Mouse (Mus musculus): Measurements from ENCODE around the gene Gkn2. TPM values are rescaled to one million over a fixed set of nuclear protein-coding genes. Genes with fewer than 3 reads are reported as not detected.
A peak's percentile ranks its signal among the peaks of the same experiment; 100 is the strongest.

The Gkn2 gene
- polyA plus RNA-seq, 1 experiment from 2014 or later = not detected

- no peaks in the 10 kb centered on the region for H3K9me3 ChIP-seq (ENCODE audit: control insufficient read depth, low read length)
- H3K4me3 ChIP-seq (ENCODE audit: low read depth, low read length) = no peak within 1 kb of the TSS
- H3K27ac ChIP-seq (ENCODE audit: low read depth, low read length) = no peak within 1 kb of the TSS
- WGBS = 91% methylated on average over 8 of the region's 8 CpGs
- ATAC-seq (replicated peaks; ENCODE audit: low FRiP score) (no peak), DNase-seq (ENCODE audit: low spot score) (no peak)
- no peak within 1 kb of the TSS for H3K9ac ChIP-seq (ENCODE audit: low read length)
- H3K4me1 ChIP-seq (replicated peaks; ENCODE audit: control insufficient read depth, insufficient read depth, low read length) = no peaks in the 10 kb centered on the region
- H3K27me3 ChIP-seq (ENCODE audit: control insufficient read depth, insufficient read depth, low read length) = no peaks in the 10 kb centered on the region
- no peak within 1 kb of the TSS for H3K4me2 ChIP-seq (ENCODE audit: low read depth, low read length, severe bottlenecking)
- H3K36me3 ChIP-seq (ENCODE audit: control insufficient read depth, insufficient read depth, low read length) = no peaks in the 10 kb centered on the region
Measured at GRCm38 (mm10) chr6:87350829-87351228, 22.3 kb upstream of the Gkn2 start, which contains the start of gene Gkn1. Gkn1 (minus strand) TSS chr6:87350942.

GRCm38 (mm10) chr6:87354441-87354840 lies 18.7 kb upstream of the Gkn2 start:
- Histone ChIP-seq H3K4me1 (replicated peaks; ENCODE audit: control insufficient read depth, insufficient read depth, low read length) (no peaks in the 10 kb centered on the region), H3K9me3 (ENCODE audit: control insufficient read depth, low read length) (no peaks in the 10 kb centered on the region), H3K4me3 (ENCODE audit: low read depth, low read length) (no peak overlapping the region), H3K27me3 (ENCODE audit: control insufficient read depth, insufficient read depth, low read length) (no peaks in the 10 kb centered on the region), H3K27ac (ENCODE audit: low read depth, low read length) (no peak overlapping the region), H3K36me3 (ENCODE audit: control insufficient read depth, insufficient read depth, low read length) (no peaks in the 10 kb centered on the region), H3K4me2 (ENCODE audit: low read depth, low read length, severe bottlenecking) (no peak overlapping the region), H3K9ac (ENCODE audit: low read length) (no peak overlapping the region)
- DNase-seq (ENCODE audit: low spot score) = no peak
- ATAC-seq (replicated peaks; ENCODE audit: low FRiP score) = no peak
- WGBS = 70% methylated on average over 5 of the region's 5 CpGs

GRCm38 (mm10) chr6:87369223-87369622 lies 3.9 kb upstream of the Gkn2 start:
- 91% methylated on average over 5 of the region's 5 CpGs for WGBS
- DNase-seq (ENCODE audit: low spot score) (no peak), ATAC-seq (replicated peaks; ENCODE audit: low FRiP score) (no peak)
- Histone ChIP-seq H3K36me3 (ENCODE audit: control insufficient read depth, insufficient read depth, low read length) (no peaks in the 10 kb centered on the region), H3K4me1 (replicated peaks; ENCODE audit: control insufficient read depth, insufficient read depth, low read length) (no peaks in the 10 kb centered on the region), H3K9ac (ENCODE audit: low read length) (no peak overlapping the region), H3K4me2 (ENCODE audit: low read depth, low read length, severe bottlenecking) (no peak overlapping the region), H3K4me3 (ENCODE audit: low read depth, low read length) (no peak overlapping the region), H3K9me3 (ENCODE audit: control insufficient read depth, low read length) (no peaks in the 10 kb centered on the region), H3K27me3 (ENCODE audit: control insufficient read depth, insufficient read depth, low read length) (no peaks in the 10 kb centered on the region), H3K27ac (ENCODE audit: low read depth, low read length) (no peak overlapping the region)

- Histone ChIP-seq H3K9ac (ENCODE audit: low read length) (peak overlapping the region; percentile 14; the same call in 1 of the 2 replicates), H3K4me2 (ENCODE audit: low read depth, low read length, severe bottlenecking) (peak overlapping the region; percentile 62), H3K36me3 (ENCODE audit: control insufficient read depth, insufficient read depth, low read length) (no peaks in the 10 kb centered on the region), H3K4me3 (ENCODE audit: low read depth, low read length) (peak overlapping the region; percentile 28), H3K27me3 (ENCODE audit: control insufficient read depth, insufficient read depth, low read length) (no peaks in the 10 kb centered on the region), H3K9me3 (ENCODE audit: control insufficient read depth, low read length) (no peaks in the 10 kb centered on the region), H3K4me1 (replicated peaks; ENCODE audit: control insufficient read depth, insufficient read depth, low read length) (peaks cover 3% of the 10 kb centered on the region; the same call in 1 of the 2 replicates), H3K27ac (ENCODE audit: low read depth, low read length) (no peak overlapping the region)
- DNase-seq (ENCODE audit: low spot score) (no peak), ATAC-seq (replicated peaks; ENCODE audit: low FRiP score) (no peak; the same call in 1 of the 2 replicates)
- WGBS = 7% methylated on average over 24 of the region's 24 CpGs
Measured at GRCm38 (mm10) chr6:87383926-87384691, 11.0 kb downstream of the Gkn2 start.

GRCm38 (mm10) chr6:87384761-87385160 lies 11.6 kb downstream of the Gkn2 start:
- H3K4me3 ChIP-seq (ENCODE audit: low read depth, low read length) = no peak overlapping the region

GRCm38 (mm10) chr6:87386203-87386602 lies 13.0 kb downstream of the Gkn2 start:
- Histone ChIP-seq H3K4me1 (replicated peaks; ENCODE audit: control insufficient read depth, insufficient read depth, low read length) (peaks cover 3% of the 10 kb centered on the region; the same call in 1 of the 2 replicates), H3K9me3 (ENCODE audit: control insufficient read depth, low read length) (no peaks in the 10 kb centered on the region), H3K9ac (ENCODE audit: low read length) (no peak overlapping the region), H3K27me3 (ENCODE audit: control insufficient read depth, insufficient read depth, low read length) (no peaks in the 10 kb centered on the region), H3K4me3 (ENCODE audit: low read depth, low read length) (no peak overlapping the region), H3K36me3 (ENCODE audit: control insufficient read depth, insufficient read depth, low read length) (no peaks in the 10 kb centered on the region), H3K27ac (ENCODE audit: low read depth, low read length) (no peak overlapping the region), H3K4me2 (ENCODE audit: low read depth, low read length, severe bottlenecking) (no peak overlapping the region)
- 16% methylated on average over 7 of the region's 7 CpGs for WGBS
- DNase-seq (ENCODE audit: low spot score) (peak; percentile 79), ATAC-seq (replicated peaks; ENCODE audit: low FRiP score) (no peak)

More at GRCm38 (mm10) chr6:87384761-87385160, 11.6 kb downstream of the Gkn2 start:
- no peak overlapping the region for H3K9ac ChIP-seq (ENCODE audit: low read length)
- no peaks in the 10 kb centered on the region for H3K9me3 ChIP-seq (ENCODE audit: control insufficient read depth, low read length)
- H3K27me3 ChIP-seq (ENCODE audit: control insufficient read depth, insufficient read depth, low read length) = no peaks in the 10 kb centered on the region
- no peak overlapping the region for H3K4me2 ChIP-seq (ENCODE audit: low read depth, low read length, severe bottlenecking)
- no peak for ATAC-seq (replicated peaks; ENCODE audit: low FRiP score)
- no peaks in the 10 kb centered on the region for H3K36me3 ChIP-seq (ENCODE audit: control insufficient read depth, insufficient read depth, low read length)
- 54% methylated on average over 5 of the region's 6 CpGs for WGBS
- DNase-seq (ENCODE audit: low spot score) = no peak
- H3K27ac ChIP-seq (ENCODE audit: low read depth, low read length) = no peak overlapping the region
- peaks cover 3% of the 10 kb centered on the region; the same call in 1 of the 2 replicates for H3K4me1 ChIP-seq (replicated peaks; ENCODE audit: control insufficient read depth, insufficient read depth, low read length)

- WGBS = 89% methylated on average over 10 of the region's 10 CpGs
- Histone ChIP-seq H3K4me1 (replicated peaks; ENCODE audit: control insufficient read depth, insufficient read depth, low read length) (peaks cover 3% of the 10 kb centered on the region; the same call in 1 of the 2 replicates), H3K36me3 (ENCODE audit: control insufficient read depth, insufficient read depth, low read length) (no peaks in the 10 kb centered on the region), H3K9me3 (ENCODE audit: control insufficient read depth, low read length) (no peaks in the 10 kb centered on the region), H3K9ac (ENCODE audit: low read length) (no peak overlapping the region), H3K27me3 (ENCODE audit: control insufficient read depth, insufficient read depth, low read length) (no peaks in the 10 kb centered on the region), H3K27ac (ENCODE audit: low read depth, low read length) (no peak overlapping the region), H3K4me3 (ENCODE audit: low read depth, low read length) (no peak overlapping the region), H3K4me2 (ENCODE audit: low read depth, low read length, severe bottlenecking) (no peak overlapping the region)
- ATAC-seq (replicated peaks; ENCODE audit: low FRiP score) (no peak), DNase-seq (ENCODE audit: low spot score) (no peak)
Measured at GRCm38 (mm10) chr6:87386681-87387080, 13.5 kb downstream of the Gkn2 start.

- Histone ChIP-seq H3K4me1 (replicated peaks; ENCODE audit: control insufficient read depth, insufficient read depth, low read length) (peaks cover 3% of the 10 kb centered on the region; the same call in 1 of the 2 replicates), H3K9ac (ENCODE audit: low read length) (no peak within 1 kb of the TSS), H3K36me3 (ENCODE audit: control insufficient read depth, insufficient read depth, low read length) (no peaks in the 10 kb centered on the region), H3K27ac (ENCODE audit: low read depth, low read length) (no peak within 1 kb of the TSS), H3K9me3 (ENCODE audit: control insufficient read depth, low read length) (no peaks in the 10 kb centered on the region), H3K27me3 (ENCODE audit: control insufficient read depth, insufficient read depth, low read length) (no peaks in the 10 kb centered on the region), H3K4me2 (ENCODE audit: low read depth, low read length, severe bottlenecking) (no peak within 1 kb of the TSS), H3K4me3 (ENCODE audit: low read depth, low read length) (no peak within 1 kb of the TSS)
- ATAC-seq (replicated peaks; ENCODE audit: low FRiP score) = no peak
- WGBS = 64% methylated on average over 7 of the region's 7 CpGs
- no peak for DNase-seq (ENCODE audit: low spot score)
Measured at GRCm38 (mm10) chr6:87388877-87389276, 15.7 kb downstream of the Gkn2 start, which contains the start of gene Gkn3. Gkn3 (minus strand) TSS chr6:87388935.
